Mouse (Mus musculus): ENCODE results near the gene Hist1h4a. TPM values are rescaled to one million over a fixed set of nuclear protein-coding genes. Genes with fewer than 3 reads are reported as not detected.
"Not testable (repeated sequence)": the region's sequence is repeated elsewhere in the genome, so short reads cannot be mapped to it uniquely, and the experiment has no call there.

Hist1h4a gene
- polyA plus RNA-seq, 1 experiment, result 0.91 TPM

DNA sequence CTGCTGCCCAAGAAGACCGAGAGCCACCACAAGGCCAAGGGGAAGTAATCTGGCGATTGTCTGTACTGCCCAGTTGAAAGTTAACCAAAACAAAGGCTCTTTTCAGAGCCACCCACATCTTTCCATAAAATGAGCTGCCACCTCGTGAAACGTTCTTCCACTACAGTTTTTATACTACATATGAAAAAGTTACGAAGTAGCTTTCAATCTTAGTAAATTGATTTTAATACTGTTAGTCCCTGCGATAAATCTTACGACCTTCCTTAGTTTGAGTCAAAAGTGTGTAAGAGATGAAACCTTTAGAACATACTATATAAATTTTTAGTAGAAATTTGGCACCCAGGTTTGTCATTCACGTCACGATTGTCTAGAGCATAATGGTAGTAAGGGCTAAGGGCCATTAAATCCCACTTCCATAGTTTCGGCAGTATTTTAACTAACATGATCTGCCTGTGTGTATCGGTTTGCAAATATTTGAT, 9.5 kb downstream of the Hist1h4a start:
- Histone ChIP-seq H3K4me3 (ENCODE audit: insufficient read depth, low read depth, low read length) (no peak overlapping the region), H3K36me3 (ENCODE audit: control insufficient read depth, insufficient read depth, low read length) (no peaks in the 10 kb centered on the region), H3K27ac (ENCODE audit: insufficient read depth, low read depth, low read length) (no peak overlapping the region), H3K27me3 (replicated peaks; ENCODE audit: control insufficient read depth, insufficient read depth, low read length) (no peaks in the 10 kb centered on the region), H3K4me1 (ENCODE audit: control insufficient read depth, insufficient read depth, low read length) (peaks cover 2% of the 10 kb centered on the region; the same call in 1 of the 2 replicates)
- TF ChIP-seq CTCF (conservative IDR thresholded peaks at IDR 0.05; ENCODE audit: insufficient read depth, insufficient read length, low read depth, low read length) (no peak), POLR2A (IDR thresholded peaks at IDR 0.05; ENCODE audit: low read depth, low read length) (no peak)
- no peak for DNase-seq
- 5% methylated on average over 11 of the region's 11 CpGs for WGBS

- not testable (repeated sequence) for H3K36me3 ChIP-seq (ENCODE audit: control insufficient read depth, insufficient read depth, low read length); H3K27me3 ChIP-seq (replicated peaks; ENCODE audit: control insufficient read depth, insufficient read depth, low read length); H3K4me1 ChIP-seq (ENCODE audit: control insufficient read depth, insufficient read depth, low read length)
- Histone ChIP-seq H3K27ac (ENCODE audit: insufficient read depth, low read depth, low read length) (peak within 1 kb of the TSS; percentile 71), H3K4me3 (ENCODE audit: insufficient read depth, low read depth, low read length) (peak within 1 kb of the TSS; percentile 74; the same call in 1 of the 2 replicates)
- 2% methylated on average over 33 of the region's 47 CpGs for WGBS
- DNase-seq, result peak; percentile 66
Measured at GRCm38 (mm10) chr13:23750839-23751477, 10.1 kb downstream of the Hist1h4a start, which contains the start of gene Hist1h2ab. Gene Hist1h2ab, plus strand, starts transcription at chr13:23751126.

GRCm38 (mm10) chr13:23749563-23750121, 11.4 kb downstream of the Hist1h4a start:
- Histone ChIP-seq H3K4me1 (ENCODE audit: control insufficient read depth, insufficient read depth, low read length) (peaks cover 5% of the 10 kb centered on the region; the same call in 1 of the 2 replicates), H3K36me3 (ENCODE audit: control insufficient read depth, insufficient read depth, low read length) (no peaks in the 10 kb centered on the region), H3K27ac (ENCODE audit: insufficient read depth, low read depth, low read length) (no peak overlapping the region), H3K27me3 (replicated peaks; ENCODE audit: control insufficient read depth, insufficient read depth, low read length) (no peaks in the 10 kb centered on the region), H3K4me3 (ENCODE audit: insufficient read depth, low read depth, low read length) (no peak overlapping the region)
- DNase-seq, result no peak
- no peak for TF ChIP-seq POLR2A (IDR thresholded peaks at IDR 0.05; ENCODE audit: low read depth, low read length)
- TF ChIP-seq CTCF (conservative IDR thresholded peaks at IDR 0.05; ENCODE audit: insufficient read depth, insufficient read length, low read depth, low read length), result no peak
- WGBS, result 93% methylated on average over 5 of the region's 5 CpGs

- TF ChIP-seq CTCF (conservative IDR thresholded peaks at IDR 0.05; ENCODE audit: insufficient read depth, insufficient read length, low read depth, low read length) (no peak), POLR2A (IDR thresholded peaks at IDR 0.05; ENCODE audit: low read depth, low read length) (no peak)
- Histone ChIP-seq H3K36me3 (ENCODE audit: control insufficient read depth, insufficient read depth, low read length) (no peaks in the 10 kb centered on the region), H3K4me1 (ENCODE audit: control insufficient read depth, insufficient read depth, low read length) (peaks cover 5% of the 10 kb centered on the region; the same call in 1 of the 2 replicates), H3K4me3 (ENCODE audit: insufficient read depth, low read depth, low read length) (no peak overlapping the region), H3K27me3 (replicated peaks; ENCODE audit: control insufficient read depth, insufficient read depth, low read length) (no peaks in the 10 kb centered on the region), H3K27ac (ENCODE audit: insufficient read depth, low read depth, low read length) (no peak overlapping the region)
- no peak for DNase-seq
- 17% methylated on average over 4 of the region's 4 CpGs for WGBS
Measured at GRCm38 (mm10) chr13:23747892-23748288, 13.1 kb downstream of the Hist1h4a start.

GRCm38 (mm10) chr13:23747081-23747891, 13.7 kb downstream of the Hist1h4a start:
- no peak for TF ChIP-seq POLR2A (IDR thresholded peaks at IDR 0.05; ENCODE audit: low read depth, low read length)
- TF ChIP-seq CTCF (conservative IDR thresholded peaks at IDR 0.05; ENCODE audit: insufficient read depth, insufficient read length, low read depth, low read length), result no peak
- no peak for DNase-seq
- 9% methylated on average over 13 of the region's 13 CpGs for WGBS
- Histone ChIP-seq H3K4me1 (ENCODE audit: control insufficient read depth, insufficient read depth, low read length) (peaks cover 5% of the 10 kb centered on the region; the same call in 1 of the 2 replicates), H3K27ac (ENCODE audit: insufficient read depth, low read depth, low read length) (no peak overlapping the region), H3K36me3 (ENCODE audit: control insufficient read depth, insufficient read depth, low read length) (no peaks in the 10 kb centered on the region), H3K27me3 (replicated peaks; ENCODE audit: control insufficient read depth, insufficient read depth, low read length) (no peaks in the 10 kb centered on the region), H3K4me3 (ENCODE audit: insufficient read depth, low read depth, low read length) (no peak overlapping the region)

GRCm38 (mm10) chr13:23746201-23747080, 14.6 kb downstream of the Hist1h4a start, which contains the start of gene Hist1h2bb:
Gene Hist1h2bb, plus strand, starts transcription at chr13:23746734.
- DNase-seq, result peak; percentile 93
- Histone ChIP-seq H3K27ac (ENCODE audit: insufficient read depth, low read depth, low read length) (peak within 1 kb of the TSS; percentile 93), H3K4me3 (ENCODE audit: insufficient read depth, low read depth, low read length) (peak within 1 kb of the TSS; percentile 50)
- WGBS, result under 1% methylated on average over 46 of the region's 58 CpGs
- not testable (repeated sequence) for H3K36me3 ChIP-seq (ENCODE audit: control insufficient read depth, insufficient read depth, low read length); H3K27me3 ChIP-seq (replicated peaks; ENCODE audit: control insufficient read depth, insufficient read depth, low read length); H3K4me1 ChIP-seq (ENCODE audit: control insufficient read depth, insufficient read depth, low read length)
